In genomic region chr14:108909336-108909953, GRCm38 (mm10) we compare ENCODE assay signal across 10 mouse cellular contexts. TPM values are rescaled to one million over a fixed set of nuclear protein-coding genes. Genes with fewer than 3 reads are reported as not detected.
A peak's percentile ranks its signal among the peaks of the same experiment; 100 is the strongest.
DNase-seq lines count a peak whose midpoint lies in the region; ATAC-seq lines count a peak whose summit lies in the region.
"Had no signal": no experiment of that assay in that cellular context is flagged by ENCODE, and none has a peak within 500 bp of the region (broad histone marks: within the 10 kb centered on the region; RNA-seq: fewer than 3 reads in every experiment).

No protein-coding gene starts in this region.

- ATAC-seq in forebrain, embryonic 14.5 days = peak; percentile 4; the same call in 1 of the 2 replicates
- peak; percentile 29; the same call in 1 of the 2 replicates for ATAC-seq in midbrain, embryonic 12.5 days (ENCODE audit: low FRiP score, low read depth)
- ATAC-seq in megakaryocyte progenitor cell, adult 5-6 weeks (replicated peaks; ENCODE audit: poor library complexity) = no peak
- ATAC-seq: liver, postnatal 0 days had no signal

- peaks cover 20% of the 10 kb centered on the region; the same call in 1 of the 2 replicates for H3K4me1 ChIP-seq in forebrain, embryonic 14.5 days (ENCODE audit: control insufficient read depth, insufficient read depth, low read length)
- H3K4me1 ChIP-seq in midbrain, embryonic 12.5 days = peaks cover 30% of the 10 kb centered on the region

- peak overlapping the region; percentile 35; the same call in 1 of the 2 replicates for H3K9ac ChIP-seq in forebrain, embryonic 14.5 days (ENCODE audit: low read length)
- peak overlapping the region; percentile 44; the same call in 1 of the 2 replicates for H3K9ac ChIP-seq in midbrain, embryonic 12.5 days (replicated peaks)
- H3K9ac ChIP-seq: liver, postnatal 0 days had no signal

- peak; percentile 46 for DNase-seq in heart, adult 11 months
- DNase-seq in heart, adult 18-20 months = no peak
- DNase-seq in cerebellum, adult 9-10 months = peak; percentile 44
- peak; percentile 29 for DNase-seq in forebrain, embryonic 14.5 days (ENCODE audit: low spot score)
- no peak for DNase-seq in gastrocnemius, postnatal 10 days
- no peak for DNase-seq in MN1 (ENCODE audit: low spot score)
- DNase-seq: B cell, adult 2 months; liver, postnatal 0 days had no signal

- no peak overlapping the region for H3K27ac ChIP-seq in forebrain, embryonic 14.5 days (ENCODE audit: low read depth, low read length)
- H3K27ac ChIP-seq in midbrain, embryonic 12.5 days (replicated peaks) = peak overlapping the region; percentile 49; the same call in 1 of the 2 replicates

- 3% methylated on average over 6 of the region's 6 CpGs for WGBS in forebrain, embryonic 14.5 days
- WGBS in midbrain, embryonic 12.5 days = 10% methylated on average over 6 of the region's 6 CpGs

- no peaks in the 10 kb centered on the region for H3K9me3 ChIP-seq in forebrain, embryonic 14.5 days (replicated peaks; ENCODE audit: control insufficient read depth, low read length)
- no peaks in the 10 kb centered on the region for H3K9me3 ChIP-seq in midbrain, embryonic 12.5 days

- H3K27me3 ChIP-seq in forebrain, embryonic 14.5 days (replicated peaks; ENCODE audit: control insufficient read depth, insufficient read depth, low read length) = no peaks in the 10 kb centered on the region
- peaks cover 8% of the 10 kb centered on the region; the same call in 1 of the 2 replicates for H3K27me3 ChIP-seq in midbrain, embryonic 12.5 days

- H3K4me3 ChIP-seq in forebrain, embryonic 14.5 days (ENCODE audit: low read depth, low read length) = peak overlapping the region; percentile 60
- peak overlapping the region; percentile 25 for H3K4me3 ChIP-seq in midbrain, embryonic 12.5 days

- peak overlapping the region; percentile 94 for H3K4me2 ChIP-seq in forebrain, embryonic 14.5 days (ENCODE audit: low read length)
- peak overlapping the region; percentile 85 for H3K4me2 ChIP-seq in midbrain, embryonic 12.5 days (replicated peaks)

- H3K36me3 ChIP-seq in forebrain, embryonic 14.5 days (ENCODE audit: control insufficient read depth, insufficient read depth, low read length) = no peaks in the 10 kb centered on the region
- no peaks in the 10 kb centered on the region for H3K36me3 ChIP-seq in midbrain, embryonic 12.5 days

RNA-seq across cellular contexts. Expression of gene Slitrk1, which starts 4.5 kb away (rescaled TPM):
- total RNA-seq in heart, adult 18-20 months (2021) = not detected
- polyA plus RNA-seq in forebrain, embryonic 14.5 days (2014; fragmentation: Nextera tagmentation; extraction: Ambion mirVana) = 13.4 and 17.8 TPM in 2 replicates
- 14.3 and 16.2 TPM in 2 replicates for polyA plus RNA-seq in midbrain, embryonic 12.5 days (2016; fragmentation: Nextera tagmentation; extraction: Ambion mirVana)
- not detected in 2 replicates for total RNA-seq in megakaryocyte progenitor cell, adult 5-6 weeks (2015)
- not detected in 2 replicates for total RNA-seq in megakaryocyte progenitor cell, adult 5-6 weeks (2017)
- total RNA-seq in gastrocnemius, postnatal 10 days (2021) = 1 to 10 TPM; 1.2 to 1.6 TPM
- polyA plus RNA-seq: liver, postnatal 0 days had no signal

Comparison
In these comparisons a context has a peak if more than half of its experiments do, and no peak if none do; other contexts are left out.
1. DNase-seq: peak in heart, adult 11 months (single experiment), cerebellum, adult 9-10 months (single experiment) and forebrain, embryonic 14.5 days (single experiment); none in heart, adult 18-20 months (0 of 2), gastrocnemius, postnatal 10 days (single experiment) and MN1 (single experiment).